Mouse (Mus musculus): ENCODE measurements around the gene Acaca. TPM values are rescaled to one million over a fixed set of nuclear protein-coding genes. Genes with fewer than 3 reads are reported as not detected.

The Acaca gene
- 26.4 and 27.5 TPM in 2 replicates for polyA plus RNA-seq (2015; fragmentation: Nextera tagmentation; extraction: Ambion mirVana)

GRCm38 (mm10) chr11:84128943-84129798 lies at the start of gene Acaca, which contains the start of gene Tada2a:
Gene Acaca (plus strand): TSS chr11:84129672.
Gene Tada2a (minus strand): TSS chr11:84129600.
- Histone ChIP-seq H3K27me3 (no peaks in the 10 kb centered on the region), H3K27ac (replicated peaks) (peak within 1 kb of the TSS; percentile 60), H3K9ac (replicated peaks) (peak within 1 kb of the TSS; percentile 86), H3K4me3 (peak within 1 kb of the TSS; percentile 86), H3K4me2 (replicated peaks) (peak within 1 kb of the TSS; percentile 52), H3K4me1 (peaks cover 26% of the 10 kb centered on the region; the same call in 1 of the 2 replicates), H3K9me3 (no peaks in the 10 kb centered on the region), H3K36me3 (peaks cover 17% of the 10 kb centered on the region)
- ATAC-seq (replicated peaks): peak; percentile 94
- WGBS: under 1% methylated on average over 68 of the region's 83 CpGs

DNA sequence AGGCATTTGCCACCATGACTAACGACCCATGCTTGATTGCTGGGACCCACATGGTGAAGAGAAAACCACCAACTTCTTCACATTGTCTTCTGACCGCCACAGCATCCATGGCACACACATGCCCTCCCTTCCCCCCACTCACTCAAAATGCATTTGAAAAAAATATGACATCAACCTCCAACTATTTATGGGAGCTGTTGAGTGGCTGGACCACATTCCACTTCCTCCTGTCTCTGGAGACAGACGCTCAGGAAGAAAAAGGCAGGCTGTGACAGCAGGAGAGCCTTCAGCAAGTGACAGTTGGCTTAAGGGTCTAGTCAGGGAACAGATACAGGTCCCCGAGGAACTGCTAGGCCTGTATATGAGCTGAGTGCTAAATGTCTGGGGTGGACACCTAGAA lies 49.6 kb upstream of the Acaca start:
- no peaks in the 10 kb centered on the region for H3K9me3 ChIP-seq
- no peak for ATAC-seq (replicated peaks)
- H3K27ac ChIP-seq (replicated peaks): no peak overlapping the region
- 0 out of 2 replicates have a peak, but pooled peaks cover 2% of the 10 kb centered on the region for H3K4me1 ChIP-seq
- no peaks in the 10 kb centered on the region for H3K27me3 ChIP-seq
- no peak overlapping the region for H3K4me2 ChIP-seq (replicated peaks)
- WGBS: 84% methylated on average over 4 of the region's 4 CpGs
- H3K36me3 ChIP-seq: peaks cover 26% of the 10 kb centered on the region
- no peak overlapping the region for H3K4me3 ChIP-seq
- no peak overlapping the region for H3K9ac ChIP-seq (replicated peaks)

GRCm38 (mm10) chr11:84080327-84080726 lies 49.1 kb upstream of the Acaca start:
- no peak overlapping the region for H3K9ac ChIP-seq (replicated peaks)
- ATAC-seq (replicated peaks): no peak
- H3K9me3 ChIP-seq: no peaks in the 10 kb centered on the region
- H3K36me3 ChIP-seq: peaks cover 26% of the 10 kb centered on the region
- H3K4me1 ChIP-seq: 0 out of 2 replicates have a peak, but pooled peaks cover 2% of the 10 kb centered on the region
- no peaks in the 10 kb centered on the region for H3K27me3 ChIP-seq
- H3K4me2 ChIP-seq (replicated peaks): no peak overlapping the region
- no peak overlapping the region for H3K4me3 ChIP-seq
- WGBS: 93% methylated on average over 3 of the region's 3 CpGs
- H3K27ac ChIP-seq (replicated peaks): no peak overlapping the region

GRCm38 (mm10) chr11:84081901-84082300 lies 47.6 kb upstream of the Acaca start:
- Histone ChIP-seq H3K4me3 (no peak overlapping the region), H3K27ac (replicated peaks) (no peak overlapping the region), H3K9me3 (no peaks in the 10 kb centered on the region), H3K4me2 (replicated peaks) (no peak overlapping the region), H3K9ac (replicated peaks) (no peak overlapping the region), H3K36me3 (peaks cover 34% of the 10 kb centered on the region), H3K27me3 (no peaks in the 10 kb centered on the region), H3K4me1 (no peaks in the 10 kb centered on the region)
- 75% methylated on average over 5 of the region's 5 CpGs for WGBS
- ATAC-seq (replicated peaks): no peak

GRCm38 (mm10) chr11:84090572-84090971 lies 38.9 kb upstream of the Acaca start:
- WGBS: 88% methylated on average over 8 of the region's 8 CpGs
- no peak overlapping the region for H3K4me3 ChIP-seq

GRCm38 (mm10) chr11:84095084-84095483 lies 34.4 kb upstream of the Acaca start:
- H3K36me3 ChIP-seq: peaks cover 19% of the 10 kb centered on the region; the same call in 1 of the 2 replicates
- no peaks in the 10 kb centered on the region for H3K27me3 ChIP-seq
- WGBS: 70% methylated on average over 4 of the region's 4 CpGs
- no peak for ATAC-seq (replicated peaks)
- H3K9me3 ChIP-seq: no peaks in the 10 kb centered on the region
- peaks cover 9% of the 10 kb centered on the region; the same call in 1 of the 2 replicates for H3K4me1 ChIP-seq
- H3K9ac ChIP-seq (replicated peaks): no peak overlapping the region
- H3K4me2 ChIP-seq (replicated peaks): no peak overlapping the region
- no peak overlapping the region for H3K27ac ChIP-seq (replicated peaks)
- H3K4me3 ChIP-seq: no peak overlapping the region

More at GRCm38 (mm10) chr11:84090572-84090971, 38.9 kb upstream of the Acaca start:
- H3K4me1 ChIP-seq: peaks cover 4% of the 10 kb centered on the region; the same call in 1 of the 2 replicates
- H3K27ac ChIP-seq (replicated peaks): no peak overlapping the region
- no peak overlapping the region for H3K9ac ChIP-seq (replicated peaks)
- no peaks in the 10 kb centered on the region for H3K27me3 ChIP-seq
- no peaks in the 10 kb centered on the region for H3K9me3 ChIP-seq
- no peak for ATAC-seq (replicated peaks)
- H3K36me3 ChIP-seq: peaks cover 35% of the 10 kb centered on the region; the same call in 1 of the 2 replicates
- H3K4me2 ChIP-seq (replicated peaks): no peak overlapping the region

DNA sequence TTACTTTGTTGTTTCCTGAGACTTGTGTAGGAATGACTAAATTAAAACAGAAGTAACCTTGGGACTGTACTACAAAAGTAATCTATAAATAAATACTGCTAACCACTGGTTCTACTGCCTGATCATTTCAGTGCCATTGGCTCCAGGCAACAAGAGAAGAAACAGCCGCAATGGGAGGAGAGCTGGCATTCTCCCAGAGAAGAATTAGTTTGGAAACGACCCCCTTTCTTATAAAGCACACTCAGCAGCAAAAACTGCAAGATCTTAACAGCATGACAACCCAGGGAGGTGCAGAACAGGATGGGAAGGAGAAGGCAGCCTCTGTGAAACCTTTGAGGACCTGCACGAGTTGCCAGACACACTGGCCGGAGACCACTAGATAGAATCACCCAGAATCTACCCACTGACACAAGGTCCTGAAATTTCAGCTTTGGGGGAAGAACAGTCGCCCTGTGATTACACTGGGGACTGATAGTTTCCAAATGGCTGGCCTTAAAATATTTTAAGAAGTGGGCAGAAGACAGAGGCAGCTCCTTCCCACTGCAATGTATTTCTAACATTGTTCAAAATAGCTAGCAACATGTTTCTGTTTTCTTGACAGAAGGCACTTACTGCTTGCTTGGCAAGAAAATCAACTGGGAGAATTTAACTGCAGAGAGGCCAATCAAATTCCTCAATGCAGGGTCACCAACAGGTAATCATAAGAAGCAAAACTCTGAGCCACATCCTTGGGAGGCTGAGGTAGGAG lies 32.0 kb upstream of the Acaca start:
- H3K36me3 ChIP-seq: peaks cover 26% of the 10 kb centered on the region
- H3K4me3 ChIP-seq: no peak overlapping the region

GRCm38 (mm10) chr11:84101182-84101581 lies 28.3 kb upstream of the Acaca start:
- Histone ChIP-seq H3K4me1 (peaks cover 10% of the 10 kb centered on the region; the same call in 1 of the 2 replicates), H3K9me3 (no peaks in the 10 kb centered on the region), H3K27ac (replicated peaks) (no peak overlapping the region), H3K27me3 (no peaks in the 10 kb centered on the region), H3K4me3 (no peak overlapping the region), H3K36me3 (peaks cover 53% of the 10 kb centered on the region), H3K9ac (replicated peaks) (no peak overlapping the region), H3K4me2 (replicated peaks) (no peak overlapping the region)
- no peak for ATAC-seq (replicated peaks)

More for the DNA sequence above, 32.0 kb upstream of the Acaca start:
- Histone ChIP-seq H3K9ac (replicated peaks) (no peak overlapping the region), H3K4me1 (peaks cover 14% of the 10 kb centered on the region; the same call in 1 of the 2 replicates), H3K9me3 (no peaks in the 10 kb centered on the region), H3K27me3 (no peaks in the 10 kb centered on the region), H3K27ac (replicated peaks) (no peak overlapping the region), H3K4me2 (replicated peaks) (no peak overlapping the region)
- WGBS: 58% methylated on average over 5 of the region's 5 CpGs
- ATAC-seq (replicated peaks): no peak

DNA sequence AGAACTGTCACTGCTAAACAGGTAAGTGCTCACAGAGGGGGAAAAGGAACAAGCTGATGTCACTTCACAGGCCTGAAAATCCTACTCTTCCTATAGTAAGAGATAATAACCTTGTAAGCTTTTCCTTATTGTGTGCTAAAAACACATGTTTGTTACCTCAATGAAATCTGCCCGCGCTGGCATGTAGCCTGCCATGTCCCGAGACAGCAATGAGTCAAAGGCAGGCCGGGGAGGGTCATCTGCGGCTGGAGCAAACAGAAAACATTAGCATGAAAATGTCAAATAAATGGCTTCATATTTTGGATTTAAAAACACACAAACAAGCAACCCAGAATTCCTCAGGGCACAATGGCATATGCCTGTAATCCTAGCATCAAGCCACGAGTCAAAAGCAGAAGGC lies 25.4 kb upstream of the Acaca start:
- no peak overlapping the region for H3K27ac ChIP-seq (replicated peaks)
- H3K27me3 ChIP-seq: no peaks in the 10 kb centered on the region
- H3K9ac ChIP-seq (replicated peaks): no peak overlapping the region
- peaks cover 72% of the 10 kb centered on the region for H3K36me3 ChIP-seq
- WGBS: 95% methylated on average over 6 of the region's 6 CpGs
- ATAC-seq (replicated peaks): no peak
- no peak overlapping the region for H3K4me3 ChIP-seq
- peaks cover 5% of the 10 kb centered on the region; the same call in 1 of the 2 replicates for H3K4me1 ChIP-seq
- no peak overlapping the region for H3K4me2 ChIP-seq (replicated peaks)
- H3K9me3 ChIP-seq: no peaks in the 10 kb centered on the region

GRCm38 (mm10) chr11:84107137-84107536 lies 22.3 kb upstream of the Acaca start:
- Histone ChIP-seq H3K4me2 (replicated peaks) (no peak overlapping the region), H3K36me3 (peaks cover 77% of the 10 kb centered on the region), H3K9me3 (no peaks in the 10 kb centered on the region), H3K4me1 (no peaks in the 10 kb centered on the region), H3K9ac (replicated peaks) (no peak overlapping the region), H3K27me3 (no peaks in the 10 kb centered on the region), H3K4me3 (no peak overlapping the region), H3K27ac (replicated peaks) (no peak overlapping the region)
- ATAC-seq (replicated peaks): no peak
- WGBS: 74% methylated on average over 2 of the region's 2 CpGs

- WGBS: 91% methylated on average over 5 of the region's 5 CpGs
- H3K9me3 ChIP-seq: no peaks in the 10 kb centered on the region
- peaks cover 56% of the 10 kb centered on the region for H3K36me3 ChIP-seq
- no peak overlapping the region for H3K9ac ChIP-seq (replicated peaks)
- no peak overlapping the region for H3K27ac ChIP-seq (replicated peaks)
- no peaks in the 10 kb centered on the region for H3K27me3 ChIP-seq
- ATAC-seq (replicated peaks): no peak
- no peak overlapping the region for H3K4me2 ChIP-seq (replicated peaks)
- no peaks in the 10 kb centered on the region for H3K4me1 ChIP-seq
- H3K4me3 ChIP-seq: no peak overlapping the region
These were observed 15.8 kb upstream of the Acaca start for GRCm38 (mm10) chr11:84113623-84114022.

DNA sequence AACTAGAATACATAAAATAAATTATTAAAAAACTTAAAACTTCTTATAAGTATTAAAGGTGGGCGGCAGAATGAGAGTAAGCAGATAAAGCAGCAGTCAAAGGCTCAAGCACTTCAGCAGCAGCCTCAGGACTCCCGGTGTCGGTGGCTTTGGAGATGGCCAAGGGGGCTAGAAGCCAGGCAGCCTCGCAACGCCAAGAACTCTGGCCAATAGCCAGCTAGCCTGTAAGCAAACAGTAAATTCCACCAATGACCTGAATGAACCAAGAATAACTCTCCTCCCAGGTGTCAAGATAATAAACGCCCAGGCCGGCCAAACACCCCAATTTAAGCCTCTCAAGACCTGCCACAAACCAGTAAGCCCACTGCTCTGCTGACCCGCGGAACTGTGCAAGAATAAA lies 13.8 kb upstream of the Acaca start:
- 85% methylated on average over 9 of the region's 9 CpGs for WGBS
- Histone ChIP-seq H3K4me1 (no peaks in the 10 kb centered on the region), H3K27me3 (no peaks in the 10 kb centered on the region), H3K9me3 (no peaks in the 10 kb centered on the region), H3K4me2 (replicated peaks) (no peak overlapping the region), H3K36me3 (peaks cover 58% of the 10 kb centered on the region), H3K9ac (replicated peaks) (no peak overlapping the region), H3K4me3 (no peak overlapping the region), H3K27ac (replicated peaks) (no peak overlapping the region)
- ATAC-seq (replicated peaks): no peak
